Mouse (Mus musculus): ENCODE measurements around the gene Rab13. TPM values are rescaled to one million over a fixed set of nuclear protein-coding genes. Genes with fewer than 3 reads are reported as not detected.

The Rab13 gene
- 19.9 and 25.6 TPM in 2 replicates for polyA plus RNA-seq (2015; fragmentation: Nextera tagmentation; extraction: Ambion mirVana)

- H3K4me2 ChIP-seq (replicated peaks), result peak within 1 kb of the TSS; percentile 89
- peak within 1 kb of the TSS; percentile 84 for H3K4me3 ChIP-seq (replicated peaks)
- peak within 1 kb of the TSS; percentile 87 for H3K27ac ChIP-seq
- no peaks in the 10 kb centered on the region for H3K27me3 ChIP-seq
- ATAC-seq, result peak; percentile 97
- H3K9ac ChIP-seq (replicated peaks), result peak within 1 kb of the TSS; percentile 88
- peaks cover 36% of the 10 kb centered on the region for H3K36me3 ChIP-seq
- no peaks in the 10 kb centered on the region for H3K9me3 ChIP-seq
- peaks cover 33% of the 10 kb centered on the region for H3K4me1 ChIP-seq (replicated peaks)
- under 1% methylated on average over 42 of the region's 42 CpGs for WGBS
These were observed at the start of gene Rab13, which contains the start of gene Rps27 for GRCm38 (mm10) chr3:90213377-90213866. TSS of gene Rab13 (plus strand) at chr3:90213695. TSS of gene Rps27 (minus strand) at chr3:90213651.

- no peak overlapping the region for H3K27ac ChIP-seq
These were observed 33.9 kb upstream of the Rab13 start for GRCm38 (mm10) chr3:90179566-90179965.

GRCm38 (mm10) chr3:90183581-90183980 is 29.9 kb upstream of the Rab13 start:
- Histone ChIP-seq H3K4me1 (replicated peaks) (no peaks in the 10 kb centered on the region), H3K27me3 (no peaks in the 10 kb centered on the region), H3K4me2 (replicated peaks) (no peak overlapping the region), H3K9me3 (no peaks in the 10 kb centered on the region), H3K9ac (replicated peaks) (no peak overlapping the region), H3K4me3 (replicated peaks) (no peak overlapping the region), H3K27ac (no peak overlapping the region), H3K36me3 (no peaks in the 10 kb centered on the region)
- no peak for ATAC-seq
- 77% methylated on average over 3 of the region's 3 CpGs for WGBS

More at GRCm38 (mm10) chr3:90179566-90179965, 33.9 kb upstream of the Rab13 start:
- Histone ChIP-seq H3K9me3 (no peaks in the 10 kb centered on the region), H3K4me1 (replicated peaks) (no peaks in the 10 kb centered on the region), H3K9ac (replicated peaks) (no peak overlapping the region), H3K36me3 (no peaks in the 10 kb centered on the region), H3K4me3 (replicated peaks) (no peak overlapping the region), H3K27me3 (no peaks in the 10 kb centered on the region), H3K4me2 (replicated peaks) (no peak overlapping the region)
- WGBS, result 82% methylated on average over 3 of the region's 3 CpGs
- ATAC-seq, result no peak

GRCm38 (mm10) chr3:90190859-90191510 is 22.5 kb upstream of the Rab13 start:
- no peaks in the 10 kb centered on the region for H3K9me3 ChIP-seq
- no peak overlapping the region for H3K27ac ChIP-seq
- H3K27me3 ChIP-seq, result no peaks in the 10 kb centered on the region
- no peaks in the 10 kb centered on the region for H3K36me3 ChIP-seq
- H3K4me2 ChIP-seq (replicated peaks), result no peak overlapping the region
- no peak overlapping the region for H3K4me3 ChIP-seq (replicated peaks)
- no peak overlapping the region for H3K9ac ChIP-seq (replicated peaks)
- 82% methylated on average over 11 of the region's 11 CpGs for WGBS
- H3K4me1 ChIP-seq (replicated peaks), result no peaks in the 10 kb centered on the region
- ATAC-seq, result no peak

GRCm38 (mm10) chr3:90194759-90195158 is 18.7 kb upstream of the Rab13 start:
- no peak overlapping the region for H3K27ac ChIP-seq
- 61% methylated on average over 4 of the region's 4 CpGs for WGBS
- H3K4me1 ChIP-seq (replicated peaks), result no peaks in the 10 kb centered on the region
- H3K27me3 ChIP-seq, result no peaks in the 10 kb centered on the region
- no peak overlapping the region for H3K4me2 ChIP-seq (replicated peaks)
- no peaks in the 10 kb centered on the region for H3K36me3 ChIP-seq
- no peak overlapping the region for H3K9ac ChIP-seq (replicated peaks)
- H3K9me3 ChIP-seq, result no peaks in the 10 kb centered on the region
- H3K4me3 ChIP-seq (replicated peaks), result no peak overlapping the region
- ATAC-seq, result no peak

- no peaks in the 10 kb centered on the region for H3K27me3 ChIP-seq
- 89% methylated on average over 1 of the region's 1 CpGs for WGBS
- no peaks in the 10 kb centered on the region for H3K36me3 ChIP-seq
- no peak overlapping the region for H3K9ac ChIP-seq (replicated peaks)
- no peak overlapping the region for H3K4me2 ChIP-seq (replicated peaks)
- no peak overlapping the region for H3K27ac ChIP-seq
- no peak for ATAC-seq
- H3K4me1 ChIP-seq (replicated peaks), result no peaks in the 10 kb centered on the region
- H3K9me3 ChIP-seq, result no peaks in the 10 kb centered on the region
- no peak overlapping the region for H3K4me3 ChIP-seq (replicated peaks)
These were observed 17.9 kb upstream of the Rab13 start for GRCm38 (mm10) chr3:90195644-90196043.

- H3K27me3 ChIP-seq, result no peaks in the 10 kb centered on the region
- no peak for ATAC-seq
- 90% methylated on average over 1 of the region's 1 CpGs for WGBS
These were observed 15.9 kb upstream of the Rab13 start for GRCm38 (mm10) chr3:90197548-90197947.

GRCm38 (mm10) chr3:90202884-90203283 is 10.6 kb upstream of the Rab13 start:
- Histone ChIP-seq H3K27ac (no peak overlapping the region), H3K4me2 (replicated peaks) (no peak overlapping the region), H3K9ac (replicated peaks) (no peak overlapping the region), H3K27me3 (no peaks in the 10 kb centered on the region), H3K9me3 (no peaks in the 10 kb centered on the region; the same call in 1 of the 2 replicates), H3K36me3 (peaks cover 17% of the 10 kb centered on the region), H3K4me1 (replicated peaks) (no peaks in the 10 kb centered on the region), H3K4me3 (replicated peaks) (no peak overlapping the region)
- 69% methylated on average over 1 of the region's 1 CpGs for WGBS
- ATAC-seq, result no peak

More at GRCm38 (mm10) chr3:90197548-90197947, 15.9 kb upstream of the Rab13 start:
- Histone ChIP-seq H3K9me3 (no peaks in the 10 kb centered on the region; the same call in 1 of the 2 replicates), H3K4me1 (replicated peaks) (no peaks in the 10 kb centered on the region), H3K27ac (no peak overlapping the region), H3K36me3 (no peaks in the 10 kb centered on the region), H3K4me3 (replicated peaks) (no peak overlapping the region), H3K4me2 (replicated peaks) (no peak overlapping the region), H3K9ac (replicated peaks) (no peak overlapping the region)

- H3K4me3 ChIP-seq (replicated peaks), result no peak overlapping the region
- no peak for ATAC-seq
- H3K27me3 ChIP-seq, result no peaks in the 10 kb centered on the region
- no peak overlapping the region for H3K9ac ChIP-seq (replicated peaks)
- H3K36me3 ChIP-seq, result peaks cover 24% of the 10 kb centered on the region
- WGBS, result 83% methylated on average over 5 of the region's 5 CpGs
- no peak overlapping the region for H3K4me2 ChIP-seq (replicated peaks)
- no peak overlapping the region for H3K27ac ChIP-seq
- H3K4me1 ChIP-seq (replicated peaks), result no peaks in the 10 kb centered on the region
- H3K9me3 ChIP-seq, result no peaks in the 10 kb centered on the region; the same call in 1 of the 2 replicates
These were observed 9.9 kb upstream of the Rab13 start for GRCm38 (mm10) chr3:90203619-90204018.

GRCm38 (mm10) chr3:90204582-90204981 is 8.9 kb upstream of the Rab13 start:
- Histone ChIP-seq H3K36me3 (peaks cover 32% of the 10 kb centered on the region), H3K9me3 (no peaks in the 10 kb centered on the region; the same call in 1 of the 2 replicates), H3K4me2 (replicated peaks) (no peak overlapping the region), H3K27ac (no peak overlapping the region), H3K4me3 (replicated peaks) (no peak overlapping the region), H3K9ac (replicated peaks) (no peak overlapping the region), H3K27me3 (no peaks in the 10 kb centered on the region), H3K4me1 (replicated peaks) (no peaks in the 10 kb centered on the region)
- WGBS, result 96% methylated on average over 2 of the region's 2 CpGs
- ATAC-seq, result no peak

GRCm38 (mm10) chr3:90208662-90209061 is 4.8 kb upstream of the Rab13 start:
- Histone ChIP-seq H3K27me3 (no peaks in the 10 kb centered on the region), H3K36me3 (peaks cover 58% of the 10 kb centered on the region), H3K4me3 (replicated peaks) (no peak overlapping the region), H3K27ac (no peak overlapping the region), H3K9ac (replicated peaks) (0 out of 2 replicates have a peak overlapping the region, but pooled peaks have one; percentile 19), H3K4me2 (replicated peaks) (no peak overlapping the region), H3K4me1 (replicated peaks) (peaks cover 25% of the 10 kb centered on the region), H3K9me3 (no peaks in the 10 kb centered on the region)
- 89% methylated on average over 2 of the region's 2 CpGs for WGBS
- no peak for ATAC-seq

- Histone ChIP-seq H3K9ac (replicated peaks) (no peak overlapping the region), H3K27me3 (no peaks in the 10 kb centered on the region), H3K4me3 (replicated peaks) (no peak overlapping the region), H3K9me3 (no peaks in the 10 kb centered on the region), H3K27ac (no peak overlapping the region), H3K36me3 (peaks cover 58% of the 10 kb centered on the region), H3K4me1 (replicated peaks) (peaks cover 33% of the 10 kb centered on the region), H3K4me2 (replicated peaks) (no peak overlapping the region)
- no peak for ATAC-seq
- WGBS, result 92% methylated on average over 5 of the region's 5 CpGs
These were observed 3.5 kb upstream of the Rab13 start for GRCm38 (mm10) chr3:90209908-90210566.

Measured in midbrain, embryonic 13.5 days (tissue).